Mouse (Mus musculus) cerebellum, adult 9-11 months (tissue): Measurements from ENCODE around the gene Aqp1.
A peak's percentile ranks its signal among the peaks of the same experiment; 100 is the strongest.

ENCODE experiments used
- DNase-seq: peaks from one replicate; pipeline ENCODE4 v3.0.0; 2022

Aqp1 gene

DNA sequence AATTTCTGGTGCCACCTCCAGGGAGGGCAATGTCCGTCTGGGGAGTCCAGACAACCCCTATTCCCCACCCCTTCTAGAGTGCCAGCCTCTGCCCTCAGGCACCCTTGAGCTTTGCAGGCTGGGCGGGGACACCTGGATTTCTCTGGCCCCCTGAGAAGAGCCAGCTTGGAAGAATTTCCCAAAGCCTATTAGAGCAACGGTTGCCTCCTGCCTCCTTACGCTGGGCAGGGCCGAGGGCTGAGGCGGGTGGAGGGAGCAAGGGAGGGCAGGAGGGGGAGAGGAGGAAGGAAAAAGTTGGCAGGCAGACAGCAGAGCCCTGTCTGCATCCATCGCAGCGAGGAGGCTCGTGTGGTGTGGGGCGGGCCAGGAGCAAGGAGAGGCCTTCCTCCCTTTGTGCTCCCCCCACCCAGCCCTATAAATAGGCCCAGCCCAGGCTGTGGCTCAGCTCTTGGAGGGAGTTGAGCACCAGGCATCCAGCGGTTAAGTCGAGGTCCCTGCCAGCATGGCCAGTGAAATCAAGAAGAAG is at the start of gene Aqp1:
Gene Aqp1 (plus strand): TSS at position 444 of the 526 bp plus-strand sequence.
- no peak for DNase-seq

DNA sequence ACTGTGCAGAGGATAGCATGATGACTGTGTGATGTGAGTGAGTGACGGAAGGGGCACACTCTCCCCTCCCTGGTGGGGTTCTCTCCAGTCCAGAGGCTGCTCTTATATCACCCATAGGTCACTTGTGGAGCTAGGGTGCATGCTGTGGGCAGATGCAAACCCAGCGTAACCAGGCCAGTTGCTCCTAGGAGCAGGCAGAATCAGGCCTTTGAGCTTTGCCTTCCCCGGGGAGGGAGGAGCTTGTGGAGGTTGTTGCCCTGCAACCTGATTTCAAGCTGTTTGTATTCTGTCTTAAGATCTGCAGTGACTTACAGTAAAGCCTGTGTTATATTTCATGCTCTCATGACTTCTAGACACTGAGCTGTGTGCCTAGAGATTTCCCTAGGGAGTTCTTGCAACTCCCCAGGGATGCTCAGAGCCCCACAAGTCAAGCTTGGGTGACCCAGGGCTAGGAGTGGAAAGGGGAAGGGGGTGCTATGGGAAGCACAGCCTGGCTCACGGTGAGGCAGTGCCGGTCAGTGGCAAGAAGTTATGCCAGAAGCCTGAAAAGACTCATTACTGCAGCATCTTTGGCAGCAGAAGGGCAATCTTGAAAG is 48.1 kb upstream of the Aqp1 start:
- no peak for DNase-seq

DNA sequence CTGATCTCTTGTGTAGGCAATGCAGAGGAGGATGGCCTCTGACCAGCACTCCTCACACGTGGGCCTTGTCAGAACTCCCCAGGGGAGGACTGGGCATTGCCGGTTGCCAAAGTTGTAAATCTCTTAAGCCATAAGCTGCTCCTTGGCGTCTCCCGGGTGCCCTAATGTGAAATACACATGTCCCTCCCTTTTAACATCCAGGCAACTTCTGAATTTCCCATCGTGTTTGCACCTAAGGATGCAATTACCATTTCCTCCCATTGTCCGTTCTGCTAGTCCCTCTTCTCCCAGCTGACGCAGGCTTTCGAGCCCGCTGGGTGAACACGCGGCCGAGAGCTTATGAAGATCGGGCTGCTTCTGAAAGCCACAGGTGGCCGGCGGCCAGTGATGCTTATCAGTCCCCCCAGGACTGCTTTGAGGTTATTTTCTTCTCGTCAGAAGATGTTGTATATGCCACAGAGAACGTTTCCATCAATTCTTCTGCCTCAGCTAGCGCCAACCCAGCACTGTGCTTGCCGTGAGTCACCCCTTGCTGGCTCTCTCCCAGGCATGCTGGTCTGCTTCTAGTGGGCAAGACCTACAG is 41.6 kb upstream of the Aqp1 start:
- DNase-seq, result no peak

DNA sequence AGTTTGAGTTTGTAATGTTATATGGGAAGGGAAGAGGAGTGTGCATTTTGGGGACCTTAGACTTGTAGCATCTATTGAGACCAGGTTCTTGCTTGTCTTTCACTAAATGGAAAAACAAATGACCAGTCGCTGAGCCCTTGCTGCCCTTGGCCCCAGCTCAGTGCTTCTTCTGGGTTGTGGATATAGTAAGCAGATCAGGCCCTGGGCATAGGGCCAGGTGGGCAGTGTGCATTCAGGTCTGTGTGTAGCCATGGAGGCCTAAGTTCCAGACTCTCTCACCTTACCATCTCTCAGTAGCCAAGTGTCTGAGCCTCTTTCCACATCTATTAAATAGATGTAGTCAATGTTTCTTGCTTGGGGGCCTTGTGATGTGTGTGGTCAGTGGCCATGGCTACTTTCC is 40.9 kb upstream of the Aqp1 start:
- DNase-seq, result no peak

DNA sequence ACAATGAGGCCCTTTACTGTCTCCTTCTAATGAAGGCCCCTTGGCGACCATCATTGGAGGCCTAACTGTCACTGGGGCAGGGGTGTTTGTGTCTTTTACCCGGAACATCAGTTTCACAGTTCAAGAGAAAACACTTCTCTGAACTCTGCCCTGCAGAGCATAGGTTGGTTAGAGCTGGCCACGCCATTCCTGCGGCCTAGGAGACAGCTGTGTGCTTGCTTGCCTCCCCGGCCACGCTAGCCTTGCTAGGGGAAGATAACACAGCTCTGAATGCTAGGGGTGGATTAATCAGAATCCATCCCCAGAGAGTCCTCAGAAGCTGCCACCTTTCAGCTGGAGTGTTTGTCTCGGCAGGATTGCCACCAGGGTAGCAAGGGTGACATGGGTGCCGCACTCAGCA is 36.8 kb upstream of the Aqp1 start:
- DNase-seq, result no peak

DNA sequence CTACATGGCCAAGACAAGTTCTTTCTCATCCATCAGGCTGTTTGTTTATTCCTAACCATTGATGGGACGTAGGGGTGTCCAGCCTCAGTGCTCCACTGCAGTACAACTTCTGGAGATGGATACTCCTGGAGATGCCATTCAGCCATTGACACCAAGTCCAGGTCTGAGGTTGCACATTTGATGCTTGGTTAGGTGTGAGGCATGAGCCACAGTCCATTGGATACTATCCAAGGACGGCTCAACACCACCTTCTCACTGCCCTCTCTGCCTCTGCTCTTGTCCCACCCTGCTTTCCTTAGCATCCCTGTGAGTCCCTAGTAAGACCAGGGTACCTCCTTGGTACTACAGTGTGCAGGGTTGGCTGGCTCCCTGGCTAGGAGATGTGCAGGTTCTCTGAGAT is 36.3 kb upstream of the Aqp1 start:
- no peak for DNase-seq

DNA sequence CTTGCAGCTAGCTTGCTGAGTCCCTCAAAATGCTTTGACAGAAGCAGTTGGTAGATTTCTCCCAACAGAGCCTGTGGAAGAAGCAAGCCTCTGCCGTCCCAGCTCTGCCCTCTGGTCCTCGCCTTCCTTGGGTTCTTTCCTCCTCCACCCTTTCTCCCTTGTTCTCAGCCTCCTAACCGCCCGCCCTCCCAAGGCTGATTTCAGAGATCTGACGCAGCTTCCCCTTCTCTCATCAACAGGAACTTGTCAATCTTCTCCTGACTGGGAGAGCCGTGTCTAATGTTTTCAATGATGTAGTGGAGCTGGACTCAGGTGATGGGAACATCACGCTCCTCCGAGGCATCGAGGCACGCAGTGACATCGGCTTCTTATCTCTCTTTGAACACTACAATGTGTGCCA is 35.5 kb upstream of the Aqp1 start:
- DNase-seq, result no peak

DNA sequence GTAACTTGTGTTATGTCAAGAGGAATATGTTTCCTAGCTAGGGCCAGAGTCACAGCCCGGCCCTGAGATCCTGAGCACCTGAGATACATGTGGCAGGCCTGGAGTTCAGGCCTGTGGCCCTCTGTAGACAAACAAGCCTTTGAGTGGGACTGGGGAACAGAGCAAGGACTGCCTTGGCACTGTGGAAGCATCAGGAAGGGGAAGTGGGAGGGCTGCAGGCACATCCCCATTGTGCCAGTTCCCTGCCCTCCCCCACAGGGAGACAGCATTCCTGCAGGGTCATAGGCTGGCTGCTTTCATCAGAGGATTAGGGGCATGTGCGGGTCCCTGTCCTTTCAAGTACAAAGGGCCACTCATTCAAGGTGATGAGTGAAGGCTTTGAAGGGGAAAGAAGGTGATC is 26.1 kb upstream of the Aqp1 start:
- no peak for DNase-seq

DNA sequence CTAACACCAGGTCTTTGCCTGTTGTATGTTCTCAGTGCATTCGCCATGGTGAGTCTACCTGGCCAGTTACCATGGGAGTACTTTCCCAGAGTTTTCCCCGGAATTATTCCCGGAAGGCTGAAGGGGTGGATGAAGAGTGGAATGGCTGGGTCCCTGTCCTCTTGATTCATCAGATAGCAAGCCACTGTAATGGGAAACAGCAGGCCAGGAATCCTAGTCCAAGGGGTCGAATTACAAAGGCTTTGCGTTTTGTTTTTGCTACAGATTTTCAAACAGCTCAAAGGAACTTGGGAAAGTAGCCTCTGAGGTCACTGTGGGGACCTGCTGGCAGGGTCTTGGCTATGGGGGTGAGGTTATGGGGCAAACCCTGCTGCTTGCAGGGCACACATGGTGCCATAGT is 24.3 kb upstream of the Aqp1 start:
- no peak for DNase-seq

DNA sequence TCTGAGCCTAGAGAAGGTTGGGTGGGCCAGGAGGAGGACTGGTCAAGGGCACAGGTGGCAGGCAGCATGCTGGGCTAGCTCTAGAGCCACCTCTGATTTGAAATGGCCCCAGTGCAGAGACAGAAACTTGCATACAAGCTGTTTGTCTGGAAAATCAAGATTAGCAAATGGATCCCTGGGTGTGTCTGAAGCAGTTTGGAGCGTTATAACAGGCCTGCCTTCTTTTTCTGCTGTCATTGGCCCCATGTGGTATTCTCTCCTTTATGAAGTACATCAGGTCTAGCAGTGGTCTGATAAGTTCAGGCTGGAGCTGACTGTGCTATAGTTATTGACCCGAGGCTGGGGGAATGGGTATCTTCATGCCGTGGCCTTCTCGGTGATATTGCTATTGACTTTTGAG is 22.3 kb upstream of the Aqp1 start:
- DNase-seq, result peak; percentile 37

DNA sequence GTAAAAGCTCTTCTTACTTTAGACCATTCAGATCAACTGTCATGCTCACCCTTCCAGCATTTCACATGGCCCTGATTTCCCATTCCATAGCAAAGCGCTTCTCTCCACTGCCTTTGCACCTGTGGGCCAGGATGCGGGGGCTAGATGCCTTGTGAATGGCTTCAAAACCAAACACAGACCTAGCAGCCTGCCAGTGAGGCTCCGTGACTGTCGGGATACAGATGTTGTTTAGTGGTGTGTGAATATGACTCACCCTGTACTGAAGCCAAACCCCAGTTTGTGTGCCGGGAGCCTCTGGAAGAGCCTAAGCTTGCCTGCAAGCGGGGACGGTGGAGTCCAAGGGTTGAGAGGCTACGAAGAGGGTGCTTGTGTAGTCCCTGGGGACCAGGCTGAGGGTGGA is 21.6 kb upstream of the Aqp1 start:
- DNase-seq, result no peak

DNA sequence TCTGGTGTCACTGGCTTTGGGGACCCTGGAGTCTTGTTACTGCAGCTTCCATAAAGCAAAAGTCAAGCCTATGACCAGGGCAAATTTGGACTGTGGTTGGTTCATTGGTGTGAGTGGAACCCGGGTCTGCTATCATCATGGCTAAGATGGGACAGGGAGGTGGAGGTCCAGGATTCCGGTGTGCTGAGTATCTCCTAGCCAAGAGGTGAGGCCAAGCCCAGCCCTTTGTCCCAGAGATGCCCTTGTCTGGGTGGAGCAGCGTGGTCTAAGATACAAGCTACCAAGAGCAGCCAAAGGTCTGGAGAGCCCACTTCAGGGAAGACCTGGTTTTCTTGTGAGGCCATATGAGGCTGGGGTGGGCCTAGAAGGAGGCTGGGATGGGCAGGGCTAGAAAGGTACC is 17.6 kb upstream of the Aqp1 start:
- no peak for DNase-seq

DNA sequence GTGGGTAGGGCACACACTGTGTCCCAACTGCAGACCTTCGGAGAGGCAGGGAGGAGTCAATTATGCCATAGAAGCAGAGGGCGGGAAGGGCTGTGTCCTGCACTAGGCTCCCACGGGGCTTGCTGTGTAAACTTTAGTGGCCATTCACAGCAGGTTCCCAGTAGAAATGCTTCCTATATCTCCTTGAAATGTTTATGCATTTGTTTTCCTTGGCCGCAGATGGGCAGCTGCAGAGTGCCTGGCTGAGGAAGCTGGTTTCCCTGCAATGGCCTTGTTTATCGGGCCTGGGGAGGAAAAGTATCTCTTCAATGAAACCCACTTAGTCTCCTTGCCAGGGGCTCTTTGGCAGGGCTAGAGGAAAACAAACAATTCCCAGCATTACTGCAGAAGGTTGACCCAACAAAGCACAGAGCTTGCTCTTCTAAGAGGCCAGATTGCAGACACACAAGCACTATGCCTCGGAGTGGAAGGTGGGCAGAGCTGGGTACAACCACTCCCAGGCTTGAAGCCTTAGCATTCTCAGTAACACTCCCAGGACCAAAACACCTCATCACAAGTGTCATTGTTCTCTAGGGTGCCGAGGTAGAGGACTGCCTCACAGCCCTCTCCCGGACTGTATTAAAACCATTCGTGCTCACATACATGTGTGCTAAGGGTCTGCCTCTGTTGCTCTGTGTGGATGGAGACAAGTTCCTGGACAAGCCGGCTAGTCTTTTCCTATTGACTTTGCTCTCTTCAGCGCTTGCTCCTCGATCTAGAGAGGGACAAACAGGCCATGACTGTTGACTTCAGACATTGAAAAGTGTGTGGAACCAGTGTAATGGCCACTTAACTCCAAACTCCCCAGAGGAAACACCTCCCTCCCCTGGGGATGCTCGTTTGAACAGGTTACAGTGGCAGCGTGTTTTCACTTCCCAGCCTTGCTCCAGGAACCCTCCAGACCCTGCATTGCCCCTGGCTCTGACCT is 16.4 kb upstream of the Aqp1 start:
- DNase-seq, result no peak

DNA sequence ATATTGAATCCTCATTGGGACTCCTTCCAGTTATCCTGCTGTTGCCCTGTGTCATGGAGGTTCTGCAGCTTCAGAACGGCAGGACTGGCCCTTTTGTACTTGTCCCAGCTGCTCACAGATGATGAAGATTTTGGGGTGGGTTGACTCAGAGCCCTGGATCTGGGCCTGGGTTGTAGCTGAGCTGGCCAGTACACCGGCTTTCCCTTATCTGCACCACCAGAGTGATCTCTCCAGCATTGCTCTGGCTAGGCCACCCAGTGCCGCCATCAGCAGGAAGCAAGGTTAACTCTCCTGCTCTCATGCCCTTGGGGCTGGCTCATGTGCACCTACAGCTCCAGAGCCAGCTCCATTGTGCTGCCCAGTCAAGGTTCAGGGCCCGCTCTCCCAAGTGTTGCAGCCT is 15.3 kb upstream of the Aqp1 start:
- no peak for DNase-seq

DNA sequence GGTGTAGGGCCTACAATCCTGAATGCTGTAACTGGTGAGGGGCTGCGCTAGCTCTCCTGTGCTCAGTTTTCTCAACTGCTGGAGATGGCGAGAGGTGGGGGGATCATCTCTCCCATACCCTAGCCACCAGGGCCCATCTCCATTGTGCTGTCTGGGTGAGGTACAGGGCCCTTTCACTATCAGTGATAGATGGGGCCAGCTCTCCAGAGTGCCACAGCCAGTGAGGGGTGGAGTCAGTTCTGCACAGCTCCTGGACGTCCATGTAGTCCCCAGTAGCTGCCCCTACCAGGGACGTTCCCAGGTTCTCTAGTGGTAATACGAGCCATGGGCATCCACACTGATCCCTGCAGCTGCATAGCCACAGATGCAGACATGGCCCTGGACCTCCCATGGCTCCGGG is 14.7 kb upstream of the Aqp1 start:
- no peak for DNase-seq

DNA sequence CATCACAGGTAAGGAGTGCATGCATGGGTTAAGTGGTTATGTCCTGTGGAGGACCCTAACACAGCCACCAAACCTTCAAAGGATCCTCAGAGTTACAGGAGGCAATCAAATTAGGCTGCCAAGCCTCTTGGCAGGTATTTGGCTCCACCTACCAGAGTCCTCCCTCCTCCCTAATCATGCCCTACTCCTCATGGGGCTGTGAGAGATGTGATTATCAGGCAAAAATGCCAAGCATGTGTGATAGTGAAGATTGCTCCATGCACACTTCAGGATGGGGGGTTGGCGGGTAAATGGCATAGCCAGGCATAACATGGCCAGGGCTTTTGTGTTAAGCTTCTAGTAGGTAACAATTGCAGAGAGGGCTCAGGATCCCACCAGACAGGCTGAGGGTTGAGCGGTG is 13.3 kb upstream of the Aqp1 start:
- DNase-seq, result no peak

DNA sequence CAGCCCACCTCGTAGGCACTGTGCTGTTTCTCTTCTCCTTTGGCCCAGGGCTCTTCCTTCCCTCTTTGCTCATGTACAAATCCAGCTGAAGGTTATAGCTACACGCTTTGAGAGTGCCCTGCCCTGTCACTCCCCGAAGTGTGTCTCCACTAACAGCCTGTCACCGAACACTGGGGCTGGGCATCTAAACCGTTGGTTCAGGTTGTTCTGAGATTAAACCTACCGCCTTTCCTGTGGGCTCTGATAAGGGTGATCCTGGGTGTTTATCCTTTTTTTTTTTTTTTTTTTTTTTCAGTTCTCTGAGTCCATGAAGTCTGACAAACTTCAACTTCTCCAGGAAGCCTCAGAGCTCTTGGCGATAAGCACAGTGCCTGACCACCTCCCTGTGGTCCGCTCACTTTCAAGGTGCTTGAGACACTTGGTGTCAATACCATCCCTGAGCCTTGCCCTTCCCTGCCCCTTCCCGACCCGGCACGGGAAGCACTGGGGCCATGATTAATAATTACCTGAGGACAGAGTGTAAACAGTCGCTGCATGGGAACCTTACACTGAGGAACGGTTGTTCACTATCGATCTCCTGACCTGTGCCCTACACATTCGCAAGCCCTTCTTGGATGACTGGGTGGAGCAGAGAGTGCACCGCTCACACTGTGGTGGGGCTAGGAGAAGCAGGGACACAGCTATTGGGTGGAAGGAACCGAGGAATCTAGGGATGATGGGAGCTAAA is 12.2 kb upstream of the Aqp1 start:
- DNase-seq, result no peak

DNA sequence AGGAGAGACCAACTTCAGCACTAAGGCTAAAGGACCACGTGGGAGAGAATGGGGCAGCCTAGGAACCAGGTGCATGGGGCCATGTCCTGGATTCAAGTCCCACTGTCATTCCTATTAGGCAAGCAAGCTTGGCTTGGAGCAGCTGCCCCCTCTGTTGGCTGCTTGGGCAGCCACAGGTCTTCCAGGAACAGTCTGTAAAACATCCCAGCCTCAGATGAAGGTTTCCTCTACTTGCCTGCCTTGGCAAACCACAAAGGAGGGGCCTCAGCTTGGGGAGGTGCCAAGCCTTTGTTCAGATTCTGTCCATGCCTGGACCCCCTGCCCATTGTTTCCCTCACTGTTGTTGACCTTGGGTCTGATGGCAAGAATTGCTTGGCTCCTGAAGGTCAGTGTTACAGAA is 11.4 kb upstream of the Aqp1 start:
- DNase-seq, result no peak

DNA sequence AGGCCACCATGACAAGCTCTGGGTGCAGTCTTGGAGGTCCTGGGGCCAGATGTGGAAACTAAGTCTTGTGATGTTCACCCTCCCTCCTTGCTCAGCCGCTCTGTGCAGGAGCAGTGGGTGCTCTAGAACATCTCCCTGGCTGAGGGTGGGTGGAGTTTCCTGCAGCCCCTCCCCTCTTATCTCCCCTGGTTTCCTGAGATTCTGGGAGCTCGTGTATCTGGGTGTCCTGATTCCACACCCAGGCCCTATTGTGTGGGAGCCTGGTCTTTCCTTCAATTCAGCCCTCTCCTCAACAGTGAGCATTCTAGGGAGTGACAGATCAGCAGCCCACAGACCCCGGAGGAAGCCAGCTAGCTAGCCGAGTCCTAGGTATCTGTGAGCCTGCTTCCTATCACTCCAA is 9.9 kb upstream of the Aqp1 start:
- no peak for DNase-seq

DNA sequence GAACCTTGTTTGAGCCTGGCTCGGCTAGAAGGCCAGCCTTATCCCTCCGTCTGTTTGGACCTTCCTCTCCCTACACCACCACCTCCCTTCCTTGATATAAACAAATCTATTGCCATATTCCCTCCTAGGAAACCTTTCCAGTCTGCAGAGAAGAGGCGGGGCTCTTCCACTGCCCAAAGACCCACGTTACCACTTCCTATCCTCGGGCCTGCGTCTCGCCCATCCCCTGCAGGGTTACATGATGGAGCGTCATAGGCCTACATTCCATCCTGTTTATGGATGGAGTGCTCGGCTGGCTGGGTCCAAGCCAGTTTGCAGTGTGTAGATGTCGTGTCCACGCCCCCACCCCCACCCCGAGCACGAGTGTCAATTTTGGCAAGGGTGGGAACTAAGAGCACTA is 8.9 kb upstream of the Aqp1 start:
- DNase-seq, result no peak

DNA sequence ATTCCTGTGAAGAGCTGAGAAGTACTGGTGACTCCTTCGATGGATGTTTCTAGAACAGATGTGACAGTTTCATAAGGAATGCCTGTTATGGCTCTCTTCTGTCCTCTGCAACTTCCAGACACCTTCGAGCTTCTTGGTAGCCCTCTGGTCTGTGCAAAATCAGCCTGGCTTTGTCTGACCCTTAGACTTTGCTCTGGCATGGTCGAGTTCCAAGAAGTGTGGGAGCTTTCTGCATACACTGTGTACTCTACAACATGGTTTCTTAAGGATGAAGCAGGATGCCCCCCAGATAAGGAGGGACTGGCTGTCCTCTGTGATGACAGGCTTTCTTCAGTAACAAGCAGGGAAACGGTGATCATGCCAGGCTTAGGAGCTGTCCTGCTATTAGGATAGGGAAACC is 8.1 kb upstream of the Aqp1 start:
- DNase-seq, result no peak

DNA sequence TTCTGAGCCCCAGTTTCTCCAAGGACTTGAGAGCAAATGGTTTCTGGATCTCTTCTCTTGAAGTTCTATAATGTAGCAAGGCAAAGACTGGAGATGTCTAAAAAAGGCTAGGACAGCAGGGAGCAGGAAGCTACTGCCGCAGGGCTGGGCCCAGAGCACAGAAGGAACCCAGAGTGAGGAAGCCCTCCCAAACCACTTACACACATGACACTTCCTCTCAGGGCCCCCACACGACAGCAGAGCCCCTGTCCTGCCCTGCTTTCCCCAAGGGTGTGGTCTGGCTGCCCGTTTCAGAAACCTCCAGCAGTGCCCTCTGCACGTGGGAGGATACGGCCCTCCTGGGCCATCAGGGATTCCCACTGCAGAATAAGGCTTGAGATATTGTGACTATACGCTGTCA is 4.9 kb upstream of the Aqp1 start:
- no peak for DNase-seq

DNA sequence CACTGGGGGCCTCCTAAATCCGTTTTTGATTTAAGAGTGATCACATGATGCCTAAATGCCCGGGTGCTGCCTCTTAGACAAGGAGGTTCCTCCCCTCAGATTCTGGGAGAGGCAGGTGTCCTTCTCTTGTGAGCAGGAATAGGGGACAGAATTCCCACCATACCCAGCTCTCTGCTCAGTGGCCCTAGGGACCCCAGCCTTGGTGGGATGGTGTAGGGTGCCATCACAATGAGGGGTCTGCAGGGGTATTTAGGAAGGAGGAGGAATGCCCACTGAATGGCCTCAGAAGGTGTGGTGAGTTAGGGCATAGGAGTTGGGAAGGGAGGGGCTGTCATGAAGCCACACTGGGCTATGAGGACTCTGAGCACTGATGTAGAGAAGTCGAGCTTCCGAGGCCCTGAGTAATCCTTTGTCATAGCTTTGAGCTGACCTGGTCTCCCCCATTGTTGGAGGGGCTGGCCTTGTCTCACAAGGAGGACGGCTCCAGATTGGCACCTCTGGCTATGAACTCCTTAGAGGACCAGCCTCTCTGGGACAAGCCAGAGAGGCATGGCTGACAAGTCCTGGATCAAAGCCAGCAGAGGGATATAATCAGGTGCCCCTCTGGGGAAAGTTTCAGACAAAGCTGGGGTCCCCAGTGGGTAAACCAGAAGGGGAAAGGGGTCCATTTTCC is 4.0 kb upstream of the Aqp1 start:
- no peak for DNase-seq
